Mouse (Mus musculus) midbrain, postnatal 0 days (tissue): ENCODE measurements around the gene Btbd16. TPM values are rescaled to one million over a fixed set of nuclear protein-coding genes. Genes with fewer than 3 reads are reported as not detected.

ENCODE experiments used
- ATAC-seq: fragments of 200-750 bp; cut with Nextera tagmentation; 2 replicates; pipeline ENCODE4 v1.8.0; 2017; ENCODE audit warnings: moderate number of reproducible peaks, mild to moderate bottlenecking, moderate TSS enrichment, moderate library complexity; ENCODE audit not compliant: low FRiP score
- DNase-seq: peaks from one replicate; pipeline ENCODE4 v3.0.0-alpha.2; 2015; ENCODE audit warnings: low spot score
- H3K27ac ChIP-seq: fragments of 300-500 bp; sonication (generic); 2 replicates; pipeline ENCODE4 v1.5.1; 2014; ENCODE audit warnings: low read depth, mild to moderate bottlenecking, low read length, mixed read lengths
- H3K27me3 ChIP-seq: fragments of 300-500 bp; sonication (generic); 2 replicates; pipeline ENCODE4 v1.6.1; 2014; ENCODE audit warnings: low read length, control low read depth, mixed read lengths; ENCODE audit not compliant: insufficient read depth
- H3K36me3 ChIP-seq: fragments of 300-500 bp; sonication (generic); 2 replicates; pipeline ENCODE4 v1.6.1; 2014; ENCODE audit warnings: low read length, control low read depth, mixed read lengths; ENCODE audit not compliant: insufficient read depth
- H3K4me1 ChIP-seq: fragments of 300-500 bp; sonication (generic); 2 replicates; pipeline ENCODE4 v1.6.1; 2014; ENCODE audit warnings: mild to moderate bottlenecking, control low read depth, antibody characterized with exemption, low read length, mixed read lengths; ENCODE audit not compliant: insufficient read depth
- H3K4me2 ChIP-seq: fragments of 300-500 bp; sonication (generic); 2 replicates; pipeline ENCODE4 v1.6.1; 2014; ENCODE audit warnings: low read depth, mild to moderate bottlenecking, low read length, mixed read lengths; ENCODE audit not compliant: poor library complexity, severe bottlenecking
- H3K4me3 ChIP-seq: fragments of 300-500 bp; sonication (generic); 2 replicates; pipeline ENCODE4 v1.5.1; 2014; ENCODE audit warnings: low read depth, mild to moderate bottlenecking, low read length, moderate library complexity
- H3K9ac ChIP-seq: fragments of 300-500 bp; sonication (generic); replicated peaks from 2 replicates; pipeline ENCODE4 v1.6.1; 2014; ENCODE audit warnings: mild to moderate bottlenecking, low read length, moderate library complexity, mixed read lengths; ENCODE audit not compliant: poor library complexity, severe bottlenecking
- H3K9me3 ChIP-seq: fragments of 300-500 bp; sonication (generic); 2 replicates; pipeline ENCODE4 v1.6.1; 2016; ENCODE audit warnings: low read length, control low read depth
- CTCF ChIP-seq: IDR thresholded peaks from 2 replicates; pipeline ENCODE4 v1.5.1; 2016; ENCODE audit warnings: antibody characterized with exemption, mild to moderate bottlenecking
- WGBS: fragments of 180-500 bp; shearing (Covaris S2); extraction: QIAGEN DNeasy Blood & Tissue Kit; methylation state at CpG from one replicate; pipeline ENCODE4 v1.1.7; 2014; 5-methylcytosine and 5-hydroxymethylcytosine counted together
- polyA plus RNA-seq: library from polyadenylated mRNA; unstranded; fragments of >200 nt; fragmentation: Nextera tagmentation; extraction: Ambion mirVana; gene quantifications from 2 replicates; pipeline ENCODE4 v1.2.1, GENCODE M21; 2015
- total RNA-seq: library from RNA; depleted of rRNA; stranded (reverse); fragments of >200 nt; gene quantifications from 2 replicates; pipeline ENCODE4 v1.2.3, GENCODE M21; 2014

Gene Btbd16
- total and polyA plus RNA-seq, 2 experiments from 2014 or later: 0.32 TPM; not detected in 1

GRCm38 (mm10) chr7:130733423-130733822 is 40.4 kb upstream of the Btbd16 start:
- WGBS: 93% methylated on average over 8 of the region's 8 CpGs
- Histone ChIP-seq H3K27ac (no peak overlapping the region), H3K4me3 (no peak overlapping the region), H3K4me2 (no peak overlapping the region), H3K9ac (no peak overlapping the region), H3K36me3 (peaks cover 47% of the 10 kb centered on the region), H3K27me3 (no peaks in the 10 kb centered on the region), H3K4me1 (no peaks in the 10 kb centered on the region), H3K9me3 (no peaks in the 10 kb centered on the region)
- ATAC-seq (no peak), DNase-seq (no peak)
- no peak for TF ChIP-seq CTCF

- DNase-seq (no peak), ATAC-seq (no peak)
- 98% methylated on average over 2 of the region's 2 CpGs for WGBS
- Histone ChIP-seq H3K27me3 (no peaks in the 10 kb centered on the region), H3K9me3 (no peaks in the 10 kb centered on the region), H3K9ac (no peak overlapping the region), H3K4me1 (no peaks in the 10 kb centered on the region), H3K36me3 (peaks cover 46% of the 10 kb centered on the region), H3K27ac (no peak overlapping the region), H3K4me2 (no peak overlapping the region), H3K4me3 (no peak overlapping the region)
- peak; percentile 62 for TF ChIP-seq CTCF
Observed at GRCm38 (mm10) chr7:130734195-130734787, 39.6 kb upstream of the Btbd16 start.

GRCm38 (mm10) chr7:130741099-130741498 is 32.8 kb upstream of the Btbd16 start:
- Histone ChIP-seq H3K36me3 (peaks cover 77% of the 10 kb centered on the region), H3K4me1 (no peaks in the 10 kb centered on the region), H3K27ac (no peak overlapping the region), H3K4me2 (no peak overlapping the region), H3K9ac (no peak overlapping the region), H3K27me3 (no peaks in the 10 kb centered on the region), H3K4me3 (no peak overlapping the region), H3K9me3 (no peaks in the 10 kb centered on the region)
- TF ChIP-seq CTCF: peak; percentile 53
- 88% methylated on average over 4 of the region's 4 CpGs for WGBS
- DNase-seq (no peak), ATAC-seq (no peak)

- Histone ChIP-seq H3K27ac (no peak overlapping the region), H3K9ac (no peak overlapping the region), H3K27me3 (no peaks in the 10 kb centered on the region), H3K4me3 (no peak overlapping the region), H3K9me3 (no peaks in the 10 kb centered on the region), H3K4me2 (no peak overlapping the region), H3K4me1 (no peaks in the 10 kb centered on the region), H3K36me3 (peaks cover 76% of the 10 kb centered on the region)
- no peak for ATAC-seq
- no peak for TF ChIP-seq CTCF
- no peak for DNase-seq
- 84% methylated on average over 9 of the region's 9 CpGs for WGBS
Observed at GRCm38 (mm10) chr7:130743239-130744025, 30.4 kb upstream of the Btbd16 start.

GRCm38 (mm10) chr7:130749165-130749564 is 24.7 kb upstream of the Btbd16 start:
- no peak for ATAC-seq
- Histone ChIP-seq H3K27ac (no peak overlapping the region), H3K9me3 (no peaks in the 10 kb centered on the region), H3K36me3 (peaks cover 50% of the 10 kb centered on the region), H3K9ac (no peak overlapping the region), H3K4me3 (no peak overlapping the region), H3K27me3 (no peaks in the 10 kb centered on the region), H3K4me1 (peaks cover 8% of the 10 kb centered on the region; the same call in 1 of the 2 replicates), H3K4me2 (no peak overlapping the region)
- no peak; the same call in 1 of the 2 replicates for TF ChIP-seq CTCF
- no peak for DNase-seq
- 91% methylated on average over 4 of the region's 4 CpGs for WGBS
